Mouse (Mus musculus): Measurements from ENCODE around the gene Medag.

Gene Medag

GRCm38 (mm10) chr5:149385228-149385961 is 26.2 kb upstream of the Medag start:
- no peak for DNase-seq

GRCm38 (mm10) chr5:149386294-149386850 is 25.2 kb upstream of the Medag start:
- DNase-seq: no peak

- DNase-seq: no peak
These were observed 22.6 kb upstream of the Medag start for GRCm38 (mm10) chr5:149388947-149389346.

- DNase-seq: peak; percentile 42
These were observed 21.9 kb upstream of the Medag start for GRCm38 (mm10) chr5:149389548-149390211.

- no peak for DNase-seq
These were observed 19.8 kb upstream of the Medag start for GRCm38 (mm10) chr5:149391574-149392375.

GRCm38 (mm10) chr5:149392420-149392988 is 19.0 kb upstream of the Medag start:
- DNase-seq: no peak

- DNase-seq: no peak
These were observed 10.0 kb upstream of the Medag start for GRCm38 (mm10) chr5:149401446-149401975.

GRCm38 (mm10) chr5:149402029-149402428 is 9.5 kb upstream of the Medag start:
- no peak for DNase-seq

GRCm38 (mm10) chr5:149403386-149403785 is 8.2 kb upstream of the Medag start:
- peak; percentile 33 for DNase-seq

GRCm38 (mm10) chr5:149404710-149405109 is 6.8 kb upstream of the Medag start:
- DNase-seq: no peak

GRCm38 (mm10) chr5:149406791-149407276 is 4.7 kb upstream of the Medag start:
- no peak for DNase-seq

- no peak for DNase-seq
These were observed 2.0 kb upstream of the Medag start for GRCm38 (mm10) chr5:149409502-149409901.

- DNase-seq: no peak
These were observed 636 bp downstream of the Medag start for GRCm38 (mm10) chr5:149412194-149412575.

GRCm38 (mm10) chr5:149412671-149413070 is 1.1 kb downstream of the Medag start:
- no peak for DNase-seq

GRCm38 (mm10) chr5:149414369-149415167 is 3.0 kb downstream of the Medag start:
- no peak for DNase-seq

- DNase-seq: no peak
These were observed 5.8 kb downstream of the Medag start for GRCm38 (mm10) chr5:149417381-149417780.

GRCm38 (mm10) chr5:149426525-149426924 is 15.0 kb downstream of the Medag start:
- no peak for DNase-seq

- no peak for DNase-seq
These were observed 15.9 kb downstream of the Medag start for GRCm38 (mm10) chr5:149427277-149428060.

- peak; percentile 15 for DNase-seq
These were observed 16.8 kb downstream of the Medag start for GRCm38 (mm10) chr5:149428347-149428746.

GRCm38 (mm10) chr5:149428810-149429255 is 17.3 kb downstream of the Medag start:
- DNase-seq: peak; percentile 79

- DNase-seq: no peak
These were observed 18.0 kb downstream of the Medag start for GRCm38 (mm10) chr5:149429541-149429940.

All from kidney, postnatal 10 days (tissue).